Mouse (Mus musculus) kidney, postnatal 0 days (tissue): Measurements from ENCODE around the gene Gm10142. TPM values are rescaled to one million over a fixed set of nuclear protein-coding genes. Genes with fewer than 3 reads are reported as not detected.
A peak's percentile ranks its signal among the peaks of the same experiment; 100 is the strongest.
"Not testable (repeated sequence)": the region's sequence is repeated elsewhere in the genome, so short reads cannot be mapped to it uniquely, and the experiment has no call there.

Experiments
- ATAC-seq: fragments of 200-750 bp; cut with Nextera tagmentation; replicated peaks from 2 replicates; pipeline ENCODE4 v1.8.0; 2017; ENCODE audit warnings: low read depth, moderate number of reproducible peaks, moderate TSS enrichment, moderate library complexity; ENCODE audit not compliant: low FRiP score
- DNase-seq: peaks from one replicate; pipeline ENCODE4 v3.0.0-alpha.2; 2016; ENCODE audit warnings: low spot score
- H3K27ac ChIP-seq: fragments of 300-500 bp; sonication (generic); 2 replicates; pipeline ENCODE4 v1.5.1; 2014; ENCODE audit warnings: mild to moderate bottlenecking
- H3K27me3 ChIP-seq: fragments of 300-500 bp; sonication (generic); 2 replicates; pipeline ENCODE4 v1.6.1; 2014; ENCODE audit warnings: low read length, mixed read lengths; ENCODE audit not compliant: insufficient read depth
- H3K36me3 ChIP-seq: fragments of 300-500 bp; sonication (generic); 2 replicates; pipeline ENCODE4 v1.6.1; 2014; ENCODE audit warnings: low read length, mixed read lengths; ENCODE audit not compliant: insufficient read depth
- H3K4me1 ChIP-seq: fragments of 300-500 bp; sonication (generic); replicated peaks from 2 replicates; pipeline ENCODE4 v1.6.1; 2014; ENCODE audit warnings: antibody characterized with exemption, low read length, mixed read lengths; ENCODE audit not compliant: insufficient read depth
- H3K4me2 ChIP-seq: fragments of 300-500 bp; sonication (generic); 2 replicates; pipeline ENCODE4 v1.6.1; 2014; ENCODE audit warnings: mild to moderate bottlenecking, low read length, moderate library complexity, mixed read lengths
- H3K4me3 ChIP-seq: fragments of 300-500 bp; sonication (generic); replicated peaks from 2 replicates; pipeline ENCODE4 v1.5.1; 2014; ENCODE audit warnings: low read depth, low read length
- H3K9ac ChIP-seq: fragments of 300-500 bp; sonication (generic); 2 replicates; pipeline ENCODE4 v1.6.1; 2014; ENCODE audit warnings: low read depth, low read length
- H3K9me3 ChIP-seq: fragments of 300-500 bp; sonication (generic); replicated peaks from 2 replicates; pipeline ENCODE4 v1.6.1; 2016; ENCODE audit warnings: low read length, inconsistent platforms, mixed read lengths
- CTCF ChIP-seq: IDR thresholded peaks from 2 replicates; pipeline ENCODE4 v1.5.1; 2016; ENCODE audit warnings: antibody characterized with exemption, low read depth, mild to moderate bottlenecking, moderate library complexity
- WGBS: fragments of 180-500 bp; shearing (Covaris S2); extraction: QIAGEN DNeasy Blood & Tissue Kit; methylation state at CpG from one replicate; pipeline ENCODE4 v1.1.7; 2014; 5-methylcytosine and 5-hydroxymethylcytosine counted together
- polyA plus RNA-seq: library from polyadenylated mRNA; unstranded; fragments of >200 nt; fragmentation: Nextera tagmentation; extraction: Ambion mirVana; gene quantifications from 2 replicates; pipeline ENCODE4 v1.2.1, GENCODE M21; 2015

Gm10142 gene
- polyA plus RNA-seq, 1 experiment from 2014 or later = not detected

DNA sequence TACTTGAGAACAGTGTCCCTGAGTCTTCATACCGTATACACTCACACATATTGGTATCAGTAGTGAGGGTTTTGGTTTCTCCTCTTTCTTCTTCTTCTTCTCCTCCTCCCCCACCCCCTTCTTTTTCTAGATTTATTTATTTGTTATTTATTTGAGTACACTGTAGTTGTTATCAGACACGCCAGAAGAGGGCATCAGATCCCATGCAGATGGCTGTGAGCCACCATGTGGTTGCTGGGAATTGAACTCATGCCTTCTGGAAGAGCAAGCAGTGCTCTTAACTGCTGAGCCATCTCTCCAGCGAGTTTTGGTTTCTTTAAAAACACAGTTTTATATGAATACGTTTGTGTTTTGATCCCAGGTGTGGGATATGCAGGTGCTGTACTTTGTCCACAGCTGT lies 12.7 kb downstream of the Gm10142 start:
- ATAC-seq (no peak), DNase-seq (no peak)
- 61% methylated on average over 4 of the region's 4 CpGs for WGBS
- H3K4me3 ChIP-seq = no peak overlapping the region
- peak; percentile 32 for TF ChIP-seq CTCF
- H3K36me3 ChIP-seq = no peaks in the 10 kb centered on the region
- no peaks in the 10 kb centered on the region for H3K9me3 ChIP-seq
- no peaks in the 10 kb centered on the region for H3K27me3 ChIP-seq
- H3K4me1 ChIP-seq = no peaks in the 10 kb centered on the region
- H3K4me2 ChIP-seq = no peak overlapping the region
- no peak overlapping the region for H3K27ac ChIP-seq
- no peak overlapping the region for H3K9ac ChIP-seq

- no peaks in the 10 kb centered on the region for H3K4me1 ChIP-seq
- H3K9ac ChIP-seq = no peak overlapping the region
- DNase-seq = no peak
- ATAC-seq = no peak
- no peak overlapping the region for H3K4me3 ChIP-seq
- WGBS = 50% methylated on average over 4 of the region's 4 CpGs
- no peaks in the 10 kb centered on the region for H3K36me3 ChIP-seq
- H3K9me3 ChIP-seq = no peaks in the 10 kb centered on the region
- H3K27ac ChIP-seq = no peak overlapping the region
- no peak overlapping the region for H3K4me2 ChIP-seq
- peak; percentile 41; the same call in 1 of the 2 replicates for TF ChIP-seq CTCF
- H3K27me3 ChIP-seq = no peaks in the 10 kb centered on the region
Observed at GRCm38 (mm10) chr10:77729241-77729640, 13.6 kb downstream of the Gm10142 start.

- H3K27me3 ChIP-seq = no peaks in the 10 kb centered on the region
- TF ChIP-seq CTCF = no peak
Observed at GRCm38 (mm10) chr10:77735928-77736327, 20.3 kb downstream of the Gm10142 start.

DNA sequence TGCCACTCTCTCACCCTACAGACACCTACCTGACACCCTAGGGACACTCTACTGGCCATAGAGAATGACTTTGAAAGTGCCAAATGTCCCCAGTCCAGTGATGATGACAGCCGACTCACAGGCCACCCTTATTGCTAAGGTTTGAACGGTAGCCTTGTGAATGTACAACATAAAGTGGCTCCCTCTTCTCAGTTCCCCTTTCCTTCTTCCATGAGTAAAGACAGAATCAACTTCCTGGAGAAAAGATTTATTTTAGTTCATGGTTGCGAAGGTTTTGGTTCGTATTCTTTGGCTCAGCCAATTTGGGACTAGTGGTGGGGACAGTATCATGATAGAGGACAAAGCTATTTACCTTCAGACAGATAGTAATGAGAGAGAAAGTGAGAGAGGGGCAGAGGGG lies 23.3 kb downstream of the Gm10142 start:
- no peak overlapping the region for H3K4me3 ChIP-seq
- TF ChIP-seq CTCF = no peak
- no peak overlapping the region for H3K4me2 ChIP-seq
- H3K9me3 ChIP-seq = no peaks in the 10 kb centered on the region
- ATAC-seq = no peak
- no peak for DNase-seq
- H3K9ac ChIP-seq = no peak overlapping the region
- no peak overlapping the region for H3K27ac ChIP-seq
- no peaks in the 10 kb centered on the region for H3K27me3 ChIP-seq
- WGBS = 83% methylated on average over 4 of the region's 4 CpGs
- no peaks in the 10 kb centered on the region for H3K4me1 ChIP-seq
- H3K36me3 ChIP-seq = no peaks in the 10 kb centered on the region

More at GRCm38 (mm10) chr10:77735928-77736327, 20.3 kb downstream of the Gm10142 start:
- no peak for DNase-seq
- Histone ChIP-seq H3K27ac (no peak overlapping the region), H3K4me2 (no peak overlapping the region), H3K36me3 (no peaks in the 10 kb centered on the region), H3K9ac (no peak overlapping the region), H3K4me3 (no peak overlapping the region), H3K9me3 (no peaks in the 10 kb centered on the region), H3K4me1 (no peaks in the 10 kb centered on the region)
- ATAC-seq = no peak
- 91% methylated on average over 1 of the region's 1 CpGs for WGBS

GRCm38 (mm10) chr10:77741924-77742688 lies 26.5 kb downstream of the Gm10142 start, which contains the start of gene Gm18596:
Gm18596 (minus strand) TSS chr10:77742638.
- H3K9me3 ChIP-seq, DNase-seq, H3K4me3 ChIP-seq, H3K9ac ChIP-seq, H3K4me1 ChIP-seq, H3K36me3 ChIP-seq, H3K27me3 ChIP-seq, H3K4me2 ChIP-seq, ATAC-seq, H3K27ac ChIP-seq: not testable (repeated sequence)
- 55% methylated on average over 4 of the region's 5 CpGs for WGBS

DNA sequence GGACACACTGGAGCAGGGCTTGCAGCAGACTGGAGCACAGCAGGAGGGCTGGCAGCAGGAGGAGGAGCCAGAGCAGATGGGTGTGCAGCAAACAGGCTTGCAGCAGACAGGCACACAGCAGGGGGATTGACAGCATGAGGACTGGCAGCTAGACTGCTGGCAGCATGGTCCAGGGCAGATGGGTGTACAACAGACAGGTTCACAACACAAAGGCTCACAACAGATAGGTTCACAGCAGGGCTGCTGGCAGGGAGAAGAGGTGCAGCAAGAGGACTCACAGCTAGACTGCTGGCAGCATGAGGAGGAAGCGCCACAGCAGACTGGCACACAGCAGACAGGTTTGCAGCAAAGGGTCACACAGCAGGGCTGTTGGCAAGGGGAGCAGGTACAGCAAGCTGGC lies 35.1 kb downstream of the Gm10142 start:
- not testable (repeated sequence) for ATAC-seq, H3K4me3 ChIP-seq, H3K9me3 ChIP-seq, H3K9ac ChIP-seq, H3K4me2 ChIP-seq, H3K4me1 ChIP-seq, DNase-seq, H3K27me3 ChIP-seq, H3K27ac ChIP-seq, H3K36me3 ChIP-seq
- 83% methylated on average over 1 of the region's 1 CpGs for WGBS

DNA sequence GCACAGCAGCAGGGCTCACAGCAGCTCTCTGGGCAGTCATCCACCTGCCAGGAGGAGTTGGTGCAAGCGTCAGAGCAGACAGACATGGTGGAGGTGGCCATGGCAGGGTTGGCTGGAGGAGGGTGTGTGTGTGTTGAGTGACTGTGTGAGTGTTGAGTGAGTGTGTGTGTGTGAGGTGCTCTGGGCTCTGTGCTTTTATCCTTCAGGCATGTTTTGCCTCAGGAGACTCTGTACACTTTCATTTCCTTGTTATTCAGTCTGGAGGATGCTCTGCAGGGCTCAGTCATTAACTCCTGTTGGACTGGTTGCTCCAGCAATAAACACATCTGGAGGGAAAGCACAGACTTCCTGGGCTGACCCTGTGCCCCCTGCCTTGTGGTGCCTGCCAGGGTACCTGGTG lies 35.6 kb downstream of the Gm10142 start, which contains the start of gene Gm9736:
TSS of gene Gm9736 (minus strand) at position 101 of the 400 bp plus-strand sequence.
- not testable (repeated sequence) for H3K27me3 ChIP-seq, H3K9me3 ChIP-seq, H3K4me2 ChIP-seq, H3K27ac ChIP-seq, H3K4me3 ChIP-seq, DNase-seq, H3K9ac ChIP-seq, H3K36me3 ChIP-seq, ATAC-seq, H3K4me1 ChIP-seq
- 58% methylated on average over 1 of the region's 1 CpGs for WGBS
